Mouse (Mus musculus): ENCODE measurements at regions not wholly inside any gene's neighbourhood (a gene's known extent, or its start where the extent isn't known, plus 50 kb on each side); places are given as distances from the start of the nearest gene placed in this dataset.
A peak's percentile ranks its signal among the peaks of the same experiment; 100 is the strongest.
"Not testable (repeated sequence)": the region's sequence is repeated elsewhere in the genome, so short reads cannot be mapped to it uniquely, and the experiment has no call there.

DNA sequence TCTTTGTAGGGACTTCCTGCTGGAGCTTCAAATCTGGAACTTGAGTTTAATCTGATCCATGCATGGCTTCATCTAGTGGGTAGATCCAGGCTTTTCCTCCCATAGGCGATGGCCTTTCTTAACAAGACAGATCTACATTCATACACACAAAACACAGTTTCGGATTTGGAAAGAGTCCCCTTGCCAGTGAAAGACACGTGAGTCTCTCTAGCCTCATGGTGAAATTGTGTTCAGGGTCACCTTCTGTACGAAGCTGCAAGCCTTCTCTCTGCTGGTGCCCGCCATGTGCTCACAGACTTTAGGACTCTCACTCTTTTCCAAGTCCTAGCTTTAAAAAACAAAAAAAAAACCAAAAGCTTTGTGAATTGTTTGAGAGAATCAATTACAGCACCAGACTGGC lies 51.4 kb upstream of the Dlx2 start:
- DNase-seq: no peak

DNA sequence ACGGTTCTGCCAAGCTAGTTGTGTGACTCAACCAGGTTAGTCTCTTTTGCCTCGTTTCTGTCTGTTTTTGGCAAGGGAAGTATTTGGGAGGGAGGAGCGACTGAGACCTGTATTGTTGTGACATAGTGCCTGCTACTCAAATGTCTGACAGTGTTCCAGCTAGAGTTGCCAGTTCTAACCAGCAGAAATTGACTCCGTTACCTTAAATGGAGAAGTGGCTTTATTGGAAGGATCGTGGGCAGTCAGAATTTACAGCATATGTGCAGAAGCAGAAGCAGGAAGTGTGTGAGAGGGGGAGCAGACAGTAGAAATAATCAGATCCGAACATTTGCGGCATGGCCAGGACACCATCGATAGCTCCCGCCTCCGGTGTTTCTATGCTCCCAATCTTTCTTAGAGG lies 51.8 kb upstream of the Dlx2 start:
- DNase-seq: peak in 1 of 2 experiments; percentile 18

DNA sequence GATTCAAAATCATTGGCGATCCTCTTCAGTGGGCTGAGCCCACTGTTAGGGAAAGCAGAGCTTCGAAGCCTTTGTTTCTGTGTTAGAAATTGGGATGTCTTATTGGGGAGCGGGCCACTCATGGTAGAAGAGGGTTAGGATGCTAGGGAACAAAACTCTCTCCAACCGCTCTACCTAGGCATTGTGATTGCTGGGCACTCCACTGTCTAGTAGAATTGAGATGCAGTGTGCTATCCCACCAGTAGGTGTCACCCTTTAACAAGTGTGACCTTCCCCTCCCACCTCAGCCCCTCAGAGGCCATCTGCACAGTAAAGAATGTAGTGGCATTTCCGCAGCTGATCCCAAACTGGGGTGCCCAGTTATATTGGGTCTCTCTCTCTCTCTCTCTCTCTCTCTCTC lies 52.2 kb upstream of the Dlx2 start:
- DNase-seq: peak; percentile 80 to 90

DNA sequence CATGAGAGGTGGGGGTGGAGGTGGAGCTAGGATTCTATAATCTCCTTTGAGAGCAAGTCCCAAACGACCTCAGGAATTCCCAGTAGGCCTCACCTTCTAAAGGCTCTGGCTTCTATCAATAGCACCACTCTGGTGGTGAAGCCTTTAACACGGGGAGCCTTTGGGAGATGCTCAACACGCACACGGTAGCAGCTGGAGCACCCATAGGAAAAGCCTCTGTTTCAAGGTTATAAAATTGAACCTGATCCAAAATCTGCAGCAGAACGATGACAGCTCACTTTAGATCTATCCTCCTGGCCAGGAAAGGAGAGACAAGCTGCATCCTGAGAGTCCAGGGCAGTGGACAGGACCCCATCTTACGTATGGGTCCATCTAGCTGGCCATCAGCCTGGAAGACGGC lies 53.7 kb upstream of the Dlx2 start:
- DNase-seq: no peak

DNA sequence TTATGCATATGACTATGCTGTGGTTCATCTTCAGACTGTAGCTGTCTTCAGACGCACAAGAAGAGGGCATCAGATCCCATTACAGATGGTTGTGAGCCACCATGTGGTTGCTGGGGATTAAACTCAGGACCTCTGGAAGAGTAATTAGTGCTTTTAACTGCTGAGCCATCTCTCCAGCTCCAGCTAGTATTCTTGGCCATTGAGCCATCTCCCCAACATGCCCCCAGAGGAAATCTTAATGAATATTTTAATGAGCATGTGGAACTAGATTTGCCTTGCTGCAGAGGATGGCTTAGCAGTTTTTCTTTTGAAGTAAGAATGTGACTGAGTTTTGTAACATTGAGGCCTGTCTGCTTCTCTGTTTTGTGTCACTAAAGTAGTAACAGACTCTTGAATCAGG lies 54.4 kb upstream of the Dlx2 start:
- DNase-seq: no peak

DNA sequence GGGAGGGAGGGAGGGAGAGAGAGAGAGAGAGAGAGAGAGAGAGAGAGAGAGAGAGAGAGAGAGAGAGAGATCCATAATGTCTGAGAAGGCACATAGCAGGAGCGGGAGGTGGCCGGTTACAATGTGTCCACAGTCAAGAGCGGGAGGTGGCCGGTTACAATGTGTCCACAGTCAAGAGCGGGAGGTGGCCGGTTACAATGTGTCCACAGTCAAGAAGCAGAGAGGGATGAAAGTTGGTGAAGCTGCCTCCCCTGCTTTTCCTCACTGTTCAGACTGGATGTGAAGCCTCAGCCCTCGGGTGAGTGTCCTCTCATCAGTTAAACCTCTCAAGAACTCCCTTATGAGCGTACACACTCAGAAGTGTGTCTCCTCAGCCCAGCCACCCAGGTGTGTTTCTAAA lies 57.2 kb upstream of the Dlx2 start:
- DNase-seq: not testable (repeated sequence)

DNA sequence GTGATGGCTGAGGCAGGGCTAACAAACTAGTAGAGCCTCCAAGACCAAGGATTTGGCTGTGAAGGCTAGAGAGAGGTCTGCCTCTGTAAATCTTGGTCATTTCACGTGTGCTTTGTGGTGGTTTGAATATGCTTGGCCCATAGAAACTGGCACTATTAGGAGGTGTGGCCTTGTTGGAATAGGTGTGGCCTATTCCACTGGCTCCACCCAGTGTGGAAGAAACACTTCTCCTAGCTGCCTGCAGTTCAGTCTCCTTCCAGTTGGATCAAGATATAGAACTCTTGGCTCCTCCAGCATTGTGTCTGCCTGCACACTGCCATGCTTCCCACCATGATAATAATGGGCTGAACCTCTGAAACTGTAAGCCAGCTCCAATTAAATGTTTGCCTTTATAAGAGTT lies 59.1 kb upstream of the Dlx2 start:
- no peak for DNase-seq

DNA sequence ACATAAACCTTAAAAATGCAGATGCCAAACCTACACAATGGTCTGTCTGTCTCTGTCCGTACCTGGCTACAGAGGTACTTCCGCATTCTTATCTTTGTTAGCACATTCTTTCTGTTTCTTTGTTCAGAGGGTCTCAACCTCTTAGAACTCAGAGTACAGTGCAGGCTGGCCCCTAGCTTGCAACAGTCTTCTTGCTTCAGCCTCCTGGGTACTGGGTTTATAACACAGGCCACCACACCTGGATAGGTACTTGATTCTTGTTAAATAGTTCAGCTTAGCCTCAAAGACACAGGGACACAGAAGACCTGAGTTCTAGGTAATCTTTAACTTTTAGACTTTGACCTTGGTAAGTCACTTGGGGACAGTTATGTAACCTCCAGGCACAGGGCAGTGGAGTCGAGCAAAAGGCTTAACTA lies 60.5 kb upstream of the Dlx2 start:
- DNase-seq: no peak

DNA sequence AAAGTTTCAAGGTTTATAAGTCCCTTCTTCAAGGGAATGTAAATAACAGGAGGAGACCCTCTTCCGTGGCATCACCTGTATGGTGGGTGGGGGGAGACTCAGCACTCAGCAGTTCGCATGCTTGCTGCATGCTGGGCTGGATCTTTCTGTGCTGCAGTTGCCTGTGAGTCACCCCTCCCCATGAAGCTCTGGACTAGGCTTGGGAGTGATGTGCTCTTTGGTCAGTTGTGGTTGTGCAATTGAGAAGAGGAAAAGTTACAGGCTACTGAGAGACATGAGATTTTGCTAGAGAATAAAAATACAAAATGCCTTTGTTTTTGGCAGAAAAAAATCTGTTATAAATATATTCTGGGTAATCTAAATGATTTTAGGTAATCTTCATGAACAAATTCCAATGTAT lies 66.7 kb upstream of the Dlx2 start:
- DNase-seq: no peak

DNA sequence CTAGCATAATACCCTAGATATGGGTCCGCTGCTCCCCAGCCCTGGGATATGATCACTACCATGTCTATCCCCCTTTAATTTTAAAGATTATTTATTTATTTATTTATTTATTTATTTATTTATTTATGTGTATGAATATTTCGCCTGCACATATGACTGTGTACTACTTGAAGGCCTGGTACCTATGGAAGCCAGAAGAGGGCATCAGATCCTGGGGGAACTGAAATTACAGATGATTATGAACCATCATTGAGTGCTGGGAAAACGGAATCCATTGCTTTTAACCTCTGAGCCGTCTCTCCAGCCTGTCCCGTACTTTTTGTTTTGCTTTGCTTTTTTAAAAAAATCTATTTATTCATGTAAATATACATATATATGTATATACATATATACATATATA lies 70.0 kb upstream of the Dlx2 start:
- DNase-seq: no peak

DNA sequence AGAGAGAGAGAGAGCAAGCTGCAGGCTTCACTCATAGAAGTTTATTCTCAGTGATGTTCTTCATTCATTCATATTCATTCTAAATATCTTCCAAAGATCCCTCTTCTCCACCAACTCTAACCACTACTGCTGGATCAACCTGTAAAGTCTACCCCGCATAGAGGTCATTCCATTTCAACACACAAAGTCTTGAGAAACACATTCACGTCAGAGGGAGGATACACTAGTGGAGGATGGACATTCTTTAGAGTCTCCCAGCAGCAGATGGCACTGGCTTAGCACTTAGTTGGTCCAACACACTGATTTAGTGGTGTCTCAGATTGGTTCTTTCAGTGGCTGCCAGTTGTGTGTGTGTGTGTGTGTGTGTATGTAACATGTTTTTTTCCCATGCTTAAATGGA lies 74.9 kb upstream of the Dlx2 start:
- no peak for DNase-seq

DNA sequence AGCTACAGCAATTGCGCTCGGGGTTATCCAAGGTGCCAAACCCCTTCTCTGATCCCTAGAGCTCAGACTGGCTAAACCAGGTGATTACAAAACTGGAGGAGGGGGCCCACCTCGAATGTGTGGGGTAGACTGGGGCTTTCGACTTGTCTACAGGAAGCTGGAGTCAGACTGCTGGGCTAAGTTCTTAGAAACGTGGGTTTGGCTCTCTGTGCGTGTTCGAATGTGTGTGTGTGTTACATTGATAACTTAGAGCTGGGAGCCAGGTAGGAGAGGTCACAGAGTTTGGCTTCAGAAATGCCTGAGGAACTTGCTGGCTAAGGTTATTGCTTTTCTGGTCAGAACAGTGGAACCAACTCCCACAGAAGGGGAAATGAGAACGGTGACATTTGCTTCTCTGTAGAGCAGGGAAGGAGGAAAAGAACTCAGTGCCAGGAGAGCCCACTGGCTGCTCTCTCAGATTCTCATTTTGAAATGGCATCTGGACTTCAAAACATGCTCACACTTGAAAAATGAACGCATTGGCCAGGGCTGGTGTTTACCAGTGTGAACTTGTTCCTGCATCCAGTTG lies 76.1 kb upstream of the Dlx2 start:
- no peak for DNase-seq

DNA sequence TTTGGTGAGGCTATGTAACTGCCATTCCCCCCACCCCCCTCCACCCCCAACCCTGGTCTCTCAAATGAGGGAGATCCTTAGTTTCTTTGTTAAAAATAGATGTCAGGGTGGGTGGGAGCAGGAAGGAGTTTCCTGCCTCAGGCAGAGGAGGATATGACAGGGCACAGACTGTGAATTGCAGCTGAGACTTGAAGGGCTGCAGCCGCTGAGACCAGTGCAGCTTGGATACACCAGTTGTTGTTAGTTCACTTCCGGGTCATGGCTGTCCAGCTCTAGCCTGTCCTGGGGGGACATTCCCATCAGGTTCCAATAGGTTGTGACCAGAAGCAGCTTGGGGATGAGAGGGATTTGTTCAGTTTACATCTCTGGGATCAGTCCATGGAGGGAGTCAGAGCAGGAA lies 76.6 kb upstream of the Dlx2 start:
- peak in 1 of 2 experiments; percentile 36 for DNase-seq

DNA sequence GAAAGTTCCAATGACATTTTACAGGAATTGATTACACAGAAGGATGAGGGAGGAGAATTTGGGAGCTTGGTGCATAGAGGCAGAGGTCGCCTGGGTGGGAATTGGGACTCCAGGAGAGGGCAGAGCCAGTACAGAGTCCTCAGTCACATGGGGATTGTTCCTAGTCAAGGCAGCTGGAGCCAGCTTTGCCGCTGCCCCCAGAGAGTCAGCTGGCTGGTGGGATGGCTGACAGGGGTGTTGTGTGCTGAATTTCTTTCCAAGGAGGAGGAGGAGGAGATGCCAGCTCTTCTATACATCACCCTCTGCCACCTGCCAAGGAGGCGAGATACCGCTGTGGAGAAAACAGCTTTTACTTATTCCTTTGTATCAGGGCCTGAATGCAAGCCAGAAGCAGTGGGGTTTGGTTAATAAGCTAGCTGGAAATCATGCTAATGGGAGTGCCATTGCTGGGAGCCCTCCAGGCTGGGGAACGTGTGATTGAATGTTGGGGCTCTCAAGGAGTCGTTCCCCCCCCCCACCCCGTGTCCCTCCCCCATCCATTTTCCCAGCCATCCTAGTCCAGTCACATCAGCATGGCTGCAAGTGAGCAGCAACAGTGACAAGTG lies 78.8 kb upstream of the Dlx2 start:
- no peak for DNase-seq

DNA sequence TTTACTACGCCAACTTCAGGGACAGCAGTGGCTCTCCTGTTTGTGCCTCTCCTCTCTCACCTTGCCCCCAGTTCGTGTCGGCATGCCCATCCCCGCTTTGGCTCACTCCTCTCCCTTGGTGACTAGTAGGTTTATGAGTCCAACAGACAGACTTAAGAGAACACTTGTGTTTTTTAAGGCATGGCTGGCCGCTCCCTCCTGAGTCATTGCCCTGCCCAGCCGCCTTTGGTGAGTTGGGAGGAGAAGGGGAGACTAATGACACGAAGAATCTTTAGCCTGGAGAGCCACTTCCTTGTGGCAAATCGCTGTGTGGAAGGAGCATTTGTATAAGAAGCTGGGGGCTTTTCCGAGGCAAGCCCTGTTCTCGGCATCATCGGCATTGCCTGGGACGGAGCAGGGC lies 79.8 kb upstream of the Dlx2 start:
- DNase-seq: no peak

DNA sequence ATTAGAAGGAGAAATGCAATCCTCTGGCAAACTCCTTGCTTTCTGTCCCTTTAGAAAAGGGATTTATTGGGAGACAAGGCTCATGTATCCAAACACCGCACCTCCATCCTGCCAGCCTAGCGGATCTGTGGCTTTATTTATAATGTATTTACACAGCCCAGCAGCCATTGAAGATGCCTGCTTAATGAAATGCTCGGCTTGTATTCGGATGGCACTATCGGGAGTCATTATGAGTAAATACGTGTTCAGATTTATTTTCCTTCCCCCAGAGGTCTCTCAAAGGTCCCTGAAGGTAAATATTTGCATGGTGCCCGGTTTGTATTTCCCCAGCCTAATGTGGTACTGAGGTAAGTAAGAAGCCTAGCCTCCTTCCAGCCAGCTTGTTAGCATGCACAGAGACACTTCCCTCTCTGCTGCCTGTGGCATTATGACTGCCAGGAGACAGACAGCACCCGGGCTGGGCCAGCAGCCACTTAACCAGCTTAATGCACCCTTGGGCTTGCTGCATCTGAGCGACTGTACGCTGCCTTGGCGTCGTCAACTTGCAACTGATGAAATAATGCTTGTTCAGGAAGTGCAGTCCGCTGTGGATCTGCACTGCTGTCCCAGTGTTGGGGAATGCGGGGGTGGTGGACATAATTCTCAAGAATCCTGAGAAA lies 80.7 kb upstream of the Dlx2 start:
- no peak for DNase-seq

DNA sequence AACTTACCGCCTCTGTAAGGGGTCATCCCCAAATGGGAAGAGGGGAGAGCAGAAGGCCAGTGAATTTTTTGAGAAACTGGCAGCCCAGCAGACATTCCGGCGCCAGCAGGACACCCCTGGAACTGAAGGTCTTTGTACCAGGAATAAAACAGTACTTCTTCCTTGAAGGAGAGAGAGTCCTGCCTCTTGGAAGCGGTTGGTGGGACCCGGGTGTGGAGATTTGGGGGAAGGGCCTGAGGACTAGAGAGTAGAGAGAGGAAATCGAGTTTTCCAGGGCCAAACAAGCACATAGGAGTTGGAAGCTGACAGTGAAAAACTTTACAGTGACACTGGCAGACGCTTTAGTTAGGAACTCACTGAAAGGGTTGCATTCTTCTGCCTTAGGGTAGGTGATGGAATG lies 82.3 kb upstream of the Dlx2 start:
- DNase-seq: no peak

DNA sequence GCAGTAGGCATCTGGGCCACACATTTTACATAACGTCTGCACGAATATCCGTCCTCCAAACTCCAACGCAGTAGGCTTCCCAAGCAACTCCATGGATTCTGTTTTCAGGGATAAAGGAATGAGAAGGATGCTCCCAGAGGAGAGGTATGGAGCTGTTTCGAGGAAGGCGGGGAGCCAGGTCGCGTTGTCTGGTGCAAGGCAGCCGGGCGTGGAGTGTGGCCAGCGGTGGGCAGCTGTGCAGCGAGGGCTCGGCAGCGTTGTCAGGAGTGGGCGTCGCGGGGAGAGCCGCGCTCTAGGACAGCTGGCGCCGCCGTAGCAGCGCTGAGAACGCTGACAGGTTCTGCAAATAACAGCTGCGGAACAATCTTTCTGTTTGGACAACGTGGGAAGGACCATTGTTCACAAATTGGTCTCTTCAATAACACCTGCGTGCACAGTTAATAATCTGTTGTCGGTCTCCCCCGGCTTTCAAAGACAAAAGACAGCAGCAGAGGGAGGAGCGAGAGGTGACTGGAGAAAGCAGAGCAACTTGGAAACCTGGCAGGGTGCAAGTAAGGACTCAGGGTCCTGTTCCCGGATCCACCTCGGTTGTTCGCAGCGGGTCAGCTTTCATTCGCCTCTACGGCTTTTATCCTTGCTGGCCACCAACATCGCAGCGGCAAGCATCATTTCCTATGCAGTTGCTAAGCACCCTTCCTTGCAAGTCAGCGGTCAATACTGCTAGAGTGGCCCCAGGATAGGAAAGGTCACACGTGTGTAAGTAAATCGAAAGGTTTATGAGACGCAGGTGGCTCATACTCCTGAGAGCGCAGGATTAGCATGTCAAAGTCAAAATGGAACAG lies 83.0 kb upstream of the Dlx2 start:
- DNase-seq: peak in 1 of 2 experiments; percentile 26

DNA sequence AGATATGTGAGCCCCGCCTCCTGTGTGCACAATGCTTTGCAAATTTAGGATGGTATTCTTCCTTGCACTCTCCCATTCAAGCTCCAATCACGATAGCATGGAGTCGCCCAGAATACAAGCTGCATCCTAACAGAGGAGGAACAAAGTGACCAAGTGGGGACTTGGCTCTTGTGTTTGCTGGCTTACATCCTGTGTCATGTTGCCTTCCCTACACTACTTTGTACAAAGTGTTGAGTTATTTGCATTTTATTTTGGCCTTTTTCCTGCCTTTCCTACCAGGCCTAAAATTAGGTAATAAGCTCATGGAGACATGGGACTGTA lies 83.5 kb upstream of the Dlx2 start:
- DNase-seq: no peak

DNA sequence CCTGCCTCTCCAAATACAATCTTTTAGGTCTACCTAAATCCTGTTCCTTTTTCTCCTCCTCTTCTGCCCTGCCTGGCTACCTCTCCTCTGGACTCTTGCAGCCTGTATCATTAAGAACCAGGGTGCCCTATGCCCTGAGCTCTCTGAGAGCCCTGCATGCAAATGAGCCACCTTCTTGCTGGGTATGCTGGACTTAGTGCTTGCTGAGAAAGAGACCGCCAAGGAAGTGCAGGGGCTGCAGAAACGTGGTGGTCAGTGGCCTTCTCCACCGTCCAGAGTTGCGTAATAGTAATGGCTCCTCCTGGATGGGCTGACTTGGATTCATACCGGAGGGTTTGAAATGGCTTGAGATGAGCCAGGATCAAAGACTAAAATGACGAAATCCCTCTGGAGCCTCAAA lies 86.9 kb upstream of the Dlx2 start:
- no peak for DNase-seq

DNA sequence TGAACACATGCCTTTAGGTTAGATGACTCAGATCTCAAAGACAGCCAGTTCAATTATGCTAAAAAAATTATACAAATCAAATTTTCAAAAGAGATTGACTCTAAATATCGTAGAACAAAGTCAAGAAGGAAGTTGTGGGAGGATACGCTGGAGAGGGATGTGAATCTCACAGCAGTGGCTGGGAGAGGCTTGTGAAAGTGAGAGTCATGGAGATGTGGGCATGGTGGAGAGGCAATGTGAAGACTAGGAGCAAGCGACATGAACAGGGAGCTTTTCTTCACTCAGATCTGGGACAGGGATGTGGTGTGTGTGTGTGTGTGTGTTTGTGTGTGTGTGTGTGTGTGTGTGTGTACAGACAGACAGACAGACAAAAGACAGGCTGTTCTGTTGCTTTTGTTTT lies 87.9 kb upstream of the Dlx2 start:
- DNase-seq: no peak

DNA sequence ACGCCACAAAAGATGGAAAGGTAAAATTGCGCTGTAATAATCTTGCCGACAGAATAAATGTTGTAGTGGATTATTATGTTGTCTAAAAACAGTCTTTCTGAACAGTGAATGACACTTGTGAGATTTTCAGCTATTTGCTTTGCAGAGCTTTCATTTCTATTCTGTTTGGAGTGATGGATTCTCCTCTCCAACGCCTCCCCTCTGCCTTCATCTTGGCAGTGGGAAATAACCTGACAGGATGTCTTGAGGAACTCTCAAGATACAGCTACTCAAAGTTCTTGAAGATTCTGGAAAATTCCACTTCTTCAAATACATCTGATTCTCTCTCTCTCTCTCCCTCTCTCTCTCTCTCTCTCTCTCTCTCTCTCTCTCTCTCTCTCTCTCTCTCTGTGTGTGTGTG lies 89.6 kb upstream of the Dlx2 start:
- DNase-seq: no peak

DNA sequence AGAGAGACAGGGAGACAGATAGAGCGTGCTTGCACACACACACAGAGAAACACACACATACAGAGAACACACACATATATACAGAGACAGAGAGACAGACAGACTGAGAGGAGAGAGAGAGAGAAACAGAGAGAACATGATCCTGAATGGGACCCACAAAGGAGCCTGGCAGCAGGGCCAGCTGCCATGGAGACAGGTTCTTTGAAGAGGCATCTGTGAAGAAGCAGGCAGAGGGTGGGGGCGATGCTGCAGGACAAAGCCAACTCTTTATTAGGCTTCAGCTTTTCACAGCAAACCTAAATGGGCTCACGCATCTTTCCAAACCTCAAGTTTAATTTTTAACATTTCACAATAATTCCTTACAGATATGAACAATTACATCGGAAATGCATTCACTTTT lies 90.0 kb upstream of the Dlx2 start:
- no peak for DNase-seq

DNA sequence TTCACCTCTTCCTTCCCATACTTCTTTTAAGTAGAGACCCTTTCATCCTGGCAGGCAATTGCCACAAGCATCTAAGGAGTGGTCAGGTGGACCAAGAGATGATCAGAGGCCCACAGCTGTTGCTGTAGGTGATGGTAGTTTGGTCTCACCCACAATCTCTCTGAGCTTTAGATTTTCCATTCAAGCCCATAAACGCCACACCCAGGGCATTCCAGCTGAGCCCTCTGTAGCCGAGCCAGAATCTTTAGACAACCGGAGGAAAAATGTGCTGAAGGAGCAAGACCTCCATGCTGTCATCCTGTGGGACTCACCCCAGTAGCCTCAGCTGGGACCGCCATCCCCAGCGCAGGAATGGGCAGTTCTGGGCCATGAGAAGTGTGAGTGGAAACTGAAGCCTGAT lies 93.7 kb upstream of the Dlx2 start:
- DNase-seq: no peak
